Mouse (Mus musculus): ENCODE data around the gene Cdc6. TPM values are rescaled to one million over a fixed set of nuclear protein-coding genes. Genes with fewer than 3 reads are reported as not detected.
A peak's percentile ranks its signal among the peaks of the same experiment; 100 is the strongest.

Cdc6 gene
- polyA plus RNA-seq, 1 experiment from 2014 or later = 7.0 TPM

DNA sequence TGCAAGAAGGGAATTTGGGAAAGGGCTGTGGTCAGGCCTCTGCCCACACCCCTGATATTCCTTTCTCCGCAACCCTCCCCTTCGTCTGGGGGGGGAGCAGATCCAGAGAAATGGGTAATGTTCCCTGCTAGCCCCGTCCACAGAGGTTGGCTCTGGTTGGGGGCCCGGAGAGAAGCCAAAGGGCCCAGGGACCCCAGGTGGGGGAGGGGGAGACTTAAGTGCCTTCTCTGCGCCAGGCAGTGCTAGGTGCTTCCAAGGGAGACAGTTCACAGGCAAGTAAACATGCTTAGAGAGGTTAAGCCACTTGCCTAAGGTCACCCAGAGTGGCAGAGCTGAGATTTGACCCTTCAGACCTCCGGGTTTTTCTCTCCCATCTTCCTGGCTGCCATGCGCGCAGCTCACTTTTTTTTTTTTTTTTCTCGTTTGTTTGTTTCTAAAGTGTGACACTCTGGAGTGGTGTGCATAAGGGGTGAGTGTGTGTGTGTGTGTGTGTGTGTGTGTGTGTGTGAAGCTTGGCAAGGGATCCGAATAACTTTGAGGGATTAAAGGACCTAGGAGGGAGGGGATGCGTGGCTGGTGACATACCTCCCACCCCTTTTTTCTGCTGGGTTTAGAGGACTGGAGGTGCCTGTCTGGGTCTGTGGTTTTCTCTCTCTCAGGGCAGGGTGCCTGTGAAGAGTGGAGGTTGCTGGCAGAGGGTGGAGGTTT is 37.5 kb downstream of the Cdc6 start:
- Histone ChIP-seq H3K9me3 (ENCODE audit: control insufficient read depth, low read length) (no peaks in the 10 kb centered on the region), H3K27ac (replicated peaks) (peak overlapping the region; percentile 98), H3K4me2 (replicated peaks; ENCODE audit: low read depth) (peak overlapping the region; percentile 93), H3K4me1 (replicated peaks; ENCODE audit: control insufficient read depth, insufficient read depth) (peaks cover 47% of the 10 kb centered on the region), H3K4me3 (ENCODE audit: low read depth, low read length) (no peak overlapping the region), H3K27me3 (ENCODE audit: control insufficient read depth, insufficient read depth, low read length) (no peaks in the 10 kb centered on the region), H3K9ac (ENCODE audit: low read length) (peak overlapping the region; percentile 56), H3K36me3 (ENCODE audit: control insufficient read depth, insufficient read depth, low read length) (no peaks in the 10 kb centered on the region)
- no peak for ATAC-seq (ENCODE audit: low FRiP score, low TSS enrichment)
- WGBS = 28% methylated on average over 10 of the region's 11 CpGs
- TF ChIP-seq CTCF (IDR thresholded peaks at IDR 0.05; ENCODE audit: low read depth) (no peak), EP300 (optimal IDR thresholded peaks at IDR 0.05) (no peak)
- no peak for DNase-seq (ENCODE audit: low spot score)

DNA sequence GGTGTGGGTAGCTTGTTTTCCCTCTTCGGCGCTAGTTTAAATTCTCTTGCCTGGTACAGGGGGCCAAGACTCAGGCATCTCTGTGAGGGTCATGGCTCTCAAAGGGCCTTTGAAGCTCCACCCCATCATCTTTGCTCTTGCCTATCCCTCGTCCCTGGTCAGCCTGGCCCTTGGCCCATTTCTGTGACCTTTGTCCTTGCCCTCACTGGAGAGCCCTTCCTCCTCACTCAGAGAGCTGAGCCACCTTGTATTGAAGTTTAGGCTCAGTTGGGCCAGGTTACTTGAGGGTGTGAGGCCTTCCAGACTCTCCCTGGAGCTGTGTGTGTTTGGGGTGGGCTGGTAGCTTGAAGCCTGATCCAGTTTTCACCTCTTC is 38.0 kb downstream of the Cdc6 start:
- no peak for TF ChIP-seq CTCF (IDR thresholded peaks at IDR 0.05; ENCODE audit: low read depth)
- TF ChIP-seq EP300 (optimal IDR thresholded peaks at IDR 0.05) = no peak
- H3K4me1 ChIP-seq (replicated peaks; ENCODE audit: control insufficient read depth, insufficient read depth) = peaks cover 48% of the 10 kb centered on the region
- H3K27me3 ChIP-seq (ENCODE audit: control insufficient read depth, insufficient read depth, low read length) = no peaks in the 10 kb centered on the region
- H3K36me3 ChIP-seq (ENCODE audit: control insufficient read depth, insufficient read depth, low read length) = no peaks in the 10 kb centered on the region
- H3K9ac ChIP-seq (ENCODE audit: low read length) = peak overlapping the region; percentile 43
- ATAC-seq (ENCODE audit: low FRiP score, low TSS enrichment) = no peak
- peak overlapping the region; percentile 25; the same call in 1 of the 2 replicates for H3K4me2 ChIP-seq (replicated peaks; ENCODE audit: low read depth)
- 50% methylated on average over 3 of the region's 3 CpGs for whole genome bisulfite sequencing
- peak overlapping the region; percentile 98 for H3K27ac ChIP-seq (replicated peaks)
- DNase-seq (ENCODE audit: low spot score) = peak; percentile 58
- no peak overlapping the region for H3K4me3 ChIP-seq (ENCODE audit: low read depth, low read length)
- no peaks in the 10 kb centered on the region for H3K9me3 ChIP-seq (ENCODE audit: control insufficient read depth, low read length)

- H3K4me3 ChIP-seq (ENCODE audit: low read depth, low read length) = no peak overlapping the region
- DNase-seq (ENCODE audit: low spot score) (peak; percentile 54), ATAC-seq (ENCODE audit: low FRiP score, low TSS enrichment) (no peak; the same call in 1 of the 2 replicates)
- no peaks in the 10 kb centered on the region for H3K36me3 ChIP-seq (ENCODE audit: control insufficient read depth, insufficient read depth, low read length)
- H3K27me3 ChIP-seq (ENCODE audit: control insufficient read depth, insufficient read depth, low read length) = no peaks in the 10 kb centered on the region
- no peak overlapping the region; the same call in 1 of the 2 replicates for H3K4me2 ChIP-seq (replicated peaks; ENCODE audit: low read depth)
- TF ChIP-seq EP300 (optimal IDR thresholded peaks at IDR 0.05) (no peak), CTCF (IDR thresholded peaks at IDR 0.05; ENCODE audit: low read depth) (no peak)
- peaks cover 42% of the 10 kb centered on the region for H3K4me1 ChIP-seq (replicated peaks; ENCODE audit: control insufficient read depth, insufficient read depth)
- no peaks in the 10 kb centered on the region for H3K9me3 ChIP-seq (ENCODE audit: control insufficient read depth, low read length)
- H3K9ac ChIP-seq (ENCODE audit: low read length) = no peak overlapping the region
- H3K27ac ChIP-seq (replicated peaks) = peak overlapping the region; percentile 73
- 45% methylated on average over 18 of the region's 18 CpGs for WGBS
Measured at GRCm38 (mm10) chr11:98947969-98948569, 40.5 kb downstream of the Cdc6 start.

DNA sequence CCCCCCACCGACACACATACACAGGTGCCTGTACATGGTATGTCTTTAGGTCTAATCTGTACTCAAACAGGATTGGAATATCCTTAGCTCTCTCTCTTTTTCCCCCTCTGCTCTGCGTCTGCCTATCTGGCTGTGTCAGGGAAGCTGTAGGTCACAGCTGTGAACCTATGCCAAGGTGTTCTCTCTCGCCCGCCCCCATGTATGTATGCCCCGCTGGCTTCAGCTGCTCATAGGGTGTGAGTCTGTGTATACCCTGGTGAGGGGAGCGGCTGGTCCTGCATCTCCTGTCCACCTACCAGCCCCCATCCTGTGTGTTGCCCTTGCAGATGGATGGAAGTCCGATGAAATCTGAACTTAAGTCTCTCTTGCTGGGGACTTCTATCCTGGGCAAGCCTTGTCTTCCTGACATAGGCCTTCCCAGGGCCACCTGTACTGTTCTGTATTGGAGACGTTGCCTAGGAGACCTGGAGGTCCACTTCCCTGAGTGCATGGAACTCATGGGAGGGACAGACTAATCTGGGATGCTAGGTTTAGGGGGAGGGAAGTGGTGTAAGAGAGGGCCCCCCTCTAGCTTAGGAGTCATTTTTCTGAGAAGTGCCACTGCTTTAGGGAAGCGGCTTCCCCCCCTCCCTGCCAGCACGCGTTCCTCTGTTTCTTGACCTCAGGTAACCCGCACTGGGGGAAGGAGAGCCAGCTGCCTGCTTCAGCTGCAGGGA is 41.8 kb downstream of the Cdc6 start:
- DNase-seq (ENCODE audit: low spot score) (no peak), ATAC-seq (ENCODE audit: low FRiP score, low TSS enrichment) (no peak)
- Histone ChIP-seq H3K9me3 (ENCODE audit: control insufficient read depth, low read length) (no peaks in the 10 kb centered on the region), H3K27ac (replicated peaks) (peak overlapping the region; percentile 92), H3K9ac (ENCODE audit: low read length) (peak overlapping the region; percentile 41), H3K4me3 (ENCODE audit: low read depth, low read length) (no peak overlapping the region), H3K4me1 (replicated peaks; ENCODE audit: control insufficient read depth, insufficient read depth) (peaks cover 33% of the 10 kb centered on the region), H3K27me3 (ENCODE audit: control insufficient read depth, insufficient read depth, low read length) (no peaks in the 10 kb centered on the region), H3K36me3 (ENCODE audit: control insufficient read depth, insufficient read depth, low read length) (no peaks in the 10 kb centered on the region), H3K4me2 (replicated peaks; ENCODE audit: low read depth) (no peak overlapping the region)
- no peak for TF ChIP-seq EP300 (optimal IDR thresholded peaks at IDR 0.05)
- TF ChIP-seq CTCF (IDR thresholded peaks at IDR 0.05; ENCODE audit: low read depth) = no peak
- 53% methylated on average over 12 of the region's 12 CpGs for WGBS

GRCm38 (mm10) chr11:98949958-98950460 is 42.4 kb downstream of the Cdc6 start:
- TF ChIP-seq CTCF (IDR thresholded peaks at IDR 0.05; ENCODE audit: low read depth) (no peak), EP300 (optimal IDR thresholded peaks at IDR 0.05) (no peak)
- H3K4me3 ChIP-seq (ENCODE audit: low read depth, low read length) = no peak overlapping the region
- no peaks in the 10 kb centered on the region for H3K27me3 ChIP-seq (ENCODE audit: control insufficient read depth, insufficient read depth, low read length)
- H3K4me1 ChIP-seq (replicated peaks; ENCODE audit: control insufficient read depth, insufficient read depth) = peaks cover 36% of the 10 kb centered on the region
- no peak for ATAC-seq (ENCODE audit: low FRiP score, low TSS enrichment)
- H3K36me3 ChIP-seq (ENCODE audit: control insufficient read depth, insufficient read depth, low read length) = no peaks in the 10 kb centered on the region
- no peak for DNase-seq (ENCODE audit: low spot score)
- H3K27ac ChIP-seq (replicated peaks) = peak overlapping the region; percentile 92
- WGBS = 67% methylated on average over 7 of the region's 7 CpGs
- H3K9ac ChIP-seq (ENCODE audit: low read length) = 0 out of 2 replicates have a peak overlapping the region, but pooled peaks have one; percentile 41
- H3K4me2 ChIP-seq (replicated peaks; ENCODE audit: low read depth) = no peak overlapping the region
- H3K9me3 ChIP-seq (ENCODE audit: control insufficient read depth, low read length) = no peaks in the 10 kb centered on the region
